Comparison of ENCODE assay signal across 21 mouse cellular contexts in the genomic region with DNA sequence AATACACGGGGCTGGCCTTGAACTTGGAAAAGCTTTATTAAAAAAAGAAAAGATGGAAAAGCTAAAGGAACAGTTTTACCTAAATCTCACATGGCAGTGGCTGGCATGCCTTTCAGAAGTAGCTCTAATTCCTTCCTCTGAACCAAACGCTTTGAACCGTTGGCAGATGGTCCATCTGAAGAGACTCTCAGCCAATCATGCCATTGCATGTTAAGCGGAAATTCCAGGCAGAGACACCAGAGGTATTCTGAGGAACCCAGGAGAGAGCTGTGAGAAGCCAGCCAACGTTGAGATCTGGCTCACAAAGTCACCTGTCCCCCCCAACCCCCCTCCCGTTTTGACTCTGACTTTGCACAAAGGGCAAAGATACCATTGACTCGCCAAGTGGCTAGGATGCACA. TPM values are rescaled to one million over a fixed set of nuclear protein-coding genes. Genes with fewer than 3 reads are reported as not detected.
DNase-seq lines count a peak whose midpoint lies in the region; ATAC-seq lines count a peak whose summit lies in the region.
"Had no signal": no experiment of that assay in that cellular context is flagged by ENCODE, and none has a peak within 500 bp of the region (broad histone marks: within the 10 kb centered on the region; RNA-seq: fewer than 3 reads in every experiment).

No protein-coding gene starts in this region.

- H3K4me3 ChIP-seq in forebrain, embryonic 14.5 days (ENCODE audit: low read depth, low read length) = no peak overlapping the region
- H3K4me3 ChIP-seq: embryonic facial prominence, embryonic 10.5 days; forebrain, embryonic 13.5 days; heart, adult 2 months; heart, embryonic 15.5 days had no signal

- no peak overlapping the region for H3K9ac ChIP-seq in forebrain, embryonic 14.5 days (ENCODE audit: low read length)
- H3K9ac ChIP-seq: forebrain, embryonic 13.5 days; heart, embryonic 15.5 days; hindbrain, embryonic 14.5 days had no signal

- no peaks in the 10 kb centered on the region for H3K27me3 ChIP-seq in forebrain, embryonic 14.5 days (replicated peaks; ENCODE audit: control insufficient read depth, insufficient read depth, low read length)
- H3K27me3 ChIP-seq: forebrain, embryonic 13.5 days; heart, embryonic 15.5 days had no signal

- no peaks in the 10 kb centered on the region for H3K36me3 ChIP-seq in forebrain, embryonic 14.5 days (ENCODE audit: control insufficient read depth, insufficient read depth, low read length)
- H3K36me3 ChIP-seq: embryonic facial prominence, embryonic 10.5 days; heart, embryonic 15.5 days had no signal

- H3K4me2 ChIP-seq in forebrain, embryonic 14.5 days (ENCODE audit: low read length) = no peak overlapping the region
- H3K4me2 ChIP-seq: forebrain, embryonic 13.5 days; heart, embryonic 11.5 days; heart, embryonic 15.5 days; hindbrain, embryonic 14.5 days had no signal

- peaks cover 40% of the 10 kb centered on the region for H3K4me1 ChIP-seq in forebrain, embryonic 14.5 days (ENCODE audit: control insufficient read depth, insufficient read depth, low read length)

- DNase-seq in cerebellum, postnatal 4 days (ENCODE audit: low spot score in 2 of 2) = no peak
- peak; percentile 59 to 75 for DNase-seq in cerebellum, adult 18-20 months
- peak; percentile 81 for DNase-seq in cerebellum, adult 9-11 months
- peak; percentile 54 to 63 for DNase-seq in cerebellum, postnatal 36 days
- no peak for DNase-seq in kidney, adult 18-20 months
- no peak for DNase-seq in forebrain, embryonic 14.5 days (ENCODE audit: low spot score)
- DNase-seq in urinary bladder, adult 2 months (ENCODE audit: low spot score) = no peak
- DNase-seq: adrenal gland, adult 8-10 months; B cell, adult 2 months; heart, adult 2 months; heart, postnatal 14 days; kidney, adult 8-10 months had no signal

- WGBS in forebrain, embryonic 14.5 days = 61% methylated on average over 7 of the region's 7 CpGs

- ATAC-seq in cerebellum, adult (ENCODE audit: insufficient number of reproducible peaks, low FRiP score, low TSS enrichment) = peak; percentile 71; the same call in 1 of the 2 replicates
- no peak for ATAC-seq in forebrain, embryonic 14.5 days
- ATAC-seq: CD4-positive, CD25-positive, alpha-beta regulatory T cell, adult 4 months; forebrain, embryonic 13.5 days; intestine, embryonic 16.5 days had no signal

- H3K27ac ChIP-seq in forebrain, embryonic 14.5 days (ENCODE audit: low read depth, low read length) = no peak overlapping the region
- H3K27ac ChIP-seq: embryonic facial prominence, embryonic 10.5 days; heart, adult 2 months; heart, embryonic 15.5 days; hindbrain, embryonic 14.5 days had no signal

- H3K9me3 ChIP-seq in forebrain, embryonic 14.5 days (replicated peaks; ENCODE audit: control insufficient read depth, low read length) = no peaks in the 10 kb centered on the region
- H3K9me3 ChIP-seq: embryonic facial prominence, embryonic 10.5 days; forebrain, embryonic 13.5 days; G1E; heart, embryonic 15.5 days had no signal

RNA-seq across cellular contexts. Expression of gene Med13l, which starts 42.2 kb away (rescaled TPM):
- polyA plus RNA-seq in forebrain, embryonic 14.5 days (2014; fragmentation: Nextera tagmentation; extraction: Ambion mirVana) = 14.6 and 18.9 TPM in 2 replicates
- polyA plus RNA-seq in urinary bladder, adult 2 months (2012; rRNA removed) = 9.9 and 16.1 TPM in 2 replicates

Comparison
In these comparisons a context has a peak if more than half of its experiments do, and no peak if none do; other contexts are left out.
1. DNase-seq: peak in cerebellum, adult 18-20 months (2 of 2), cerebellum, adult 9-11 months (single experiment) and cerebellum, postnatal 36 days (2 of 2); none in cerebellum, postnatal 4 days (0 of 2), kidney, adult 18-20 months (single experiment), forebrain, embryonic 14.5 days (single experiment) and urinary bladder, adult 2 months (single experiment).